ENCODE assay signal across 16 mouse cellular contexts in the genomic region with DNA sequence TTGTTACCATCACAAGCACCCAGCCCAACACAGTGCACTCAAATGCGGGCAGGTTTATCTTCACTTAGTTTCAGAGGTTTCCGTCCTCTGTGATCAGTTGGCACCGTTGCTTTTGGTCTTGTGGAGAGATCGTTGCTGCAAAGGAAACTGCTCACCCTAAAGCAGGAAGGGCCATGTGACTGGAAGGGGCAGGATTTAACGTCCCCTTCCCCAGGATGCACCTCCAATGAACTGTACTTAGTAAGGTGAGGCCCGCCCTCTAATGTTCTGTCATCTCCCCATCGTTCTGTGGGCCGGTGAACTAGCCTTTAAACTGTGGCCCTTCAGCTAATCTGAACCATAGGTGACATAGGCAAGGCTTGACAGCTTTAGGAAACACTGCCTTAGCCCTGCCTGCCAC.
A peak's percentile ranks its signal among the peaks of the same experiment; 100 is the strongest.
DNase-seq lines count a peak whose midpoint lies in the region; ATAC-seq lines count a peak whose summit lies in the region.
"Had no signal": no experiment of that assay in that cellular context is flagged by ENCODE, and none has a peak within 500 bp of the region (broad histone marks: within the 10 kb centered on the region; RNA-seq: fewer than 3 reads in every experiment).

No protein-coding gene starts in this region.

- ATAC-seq in heart, embryonic 14.5 days (ENCODE audit: insufficient number of reproducible peaks, insufficient read depth, low FRiP score, low read depth), result 0 out of 2 replicates have a peak, but pooled peaks have one; percentile 9
- peak; percentile 66 for ATAC-seq in activated CD4-positive, CD25-positive, alpha-beta regulatory T cell, adult 4 months
- ATAC-seq in monocyte, adult 5-6 weeks (replicated peaks; ENCODE audit: insufficient number of reproducible peaks, low FRiP score, low TSS enrichment, poor library complexity, severe bottlenecking), result 0 out of 2 replicates have a peak, but pooled peaks have one; percentile 36
- no peak for ATAC-seq in liver, embryonic 12.5 days
- ATAC-seq: forebrain, embryonic 16.5 days; midbrain, embryonic 15.5 days had no signal

- H3K27ac ChIP-seq in heart, embryonic 14.5 days (replicated peaks in 1 of 2; ENCODE audit: control insufficient read depth in 1 of 2, insufficient read depth in 1 of 2, low read depth in 2 of 2, low read length in 2 of 2), result no peak overlapping the region
- H3K27ac ChIP-seq in liver, embryonic 12.5 days, result no peak overlapping the region
- H3K27ac ChIP-seq: embryonic facial prominence, embryonic 15.5 days; limb, embryonic 12.5 days; midbrain, embryonic 15.5 days; neural tube, embryonic 12.5 days had no signal

- H3K4me3 ChIP-seq in heart, embryonic 14.5 days (ENCODE audit: control insufficient read depth in 1 of 2, insufficient read depth in 1 of 2, low read depth in 1 of 2, low read length in 2 of 2), result no peak overlapping the region
- H3K4me3 ChIP-seq in liver, embryonic 12.5 days, result no peak overlapping the region
- H3K4me3 ChIP-seq: embryonic facial prominence, embryonic 15.5 days; limb, embryonic 12.5 days; midbrain, embryonic 15.5 days; neural tube, embryonic 12.5 days had no signal

- no peaks in the 10 kb centered on the region for H3K27me3 ChIP-seq in heart, embryonic 14.5 days (ENCODE audit: control insufficient read depth, insufficient read depth, low read length)
- no peaks in the 10 kb centered on the region for H3K27me3 ChIP-seq in liver, embryonic 12.5 days (replicated peaks)
- H3K27me3 ChIP-seq: embryonic facial prominence, embryonic 15.5 days; limb, embryonic 12.5 days; midbrain, embryonic 15.5 days; neural tube, embryonic 12.5 days had no signal

- H3K4me1 ChIP-seq in heart, embryonic 14.5 days (ENCODE audit: control insufficient read depth in 2 of 2, insufficient read depth in 2 of 2, low read length in 2 of 2), result peaks cover 11 to 18% of the 10 kb centered on the region in 2 experiments
- H3K4me1 ChIP-seq in liver, embryonic 12.5 days, result no peaks in the 10 kb centered on the region
- H3K4me1 ChIP-seq: midbrain, embryonic 15.5 days; neural tube, embryonic 12.5 days had no signal

- no peaks in the 10 kb centered on the region for H3K36me3 ChIP-seq in heart, embryonic 14.5 days (ENCODE audit: control insufficient read depth, insufficient read depth, low read length)
- H3K36me3 ChIP-seq in liver, embryonic 12.5 days, result no peaks in the 10 kb centered on the region
- H3K36me3 ChIP-seq: embryonic facial prominence, embryonic 15.5 days; limb, embryonic 12.5 days; midbrain, embryonic 15.5 days; neural tube, embryonic 12.5 days had no signal

- no peak for DNase-seq in heart, postnatal 36 days
- DNase-seq in thymus, postnatal 25 days, result peak; percentile 49
- no peak for DNase-seq in kidney, adult 18-20 months
- DNase-seq in lung, postnatal 36 days, result no peak
- DNase-seq: cerebellum, adult 11 months; gastrocnemius, postnatal 25 days; heart, postnatal 10 days had no signal

- H3K9me3 ChIP-seq in heart, embryonic 14.5 days (ENCODE audit: control insufficient read depth, low read length), result no peaks in the 10 kb centered on the region
- no peaks in the 10 kb centered on the region for H3K9me3 ChIP-seq in liver, embryonic 12.5 days (replicated peaks)
- H3K9me3 ChIP-seq: embryonic facial prominence, embryonic 15.5 days; limb, embryonic 12.5 days; midbrain, embryonic 15.5 days; neural tube, embryonic 12.5 days had no signal

- intact Hi-C loops in heart, postnatal 36 days (cut with DNase I), result no loop called here

- 47% methylated on average over 8 of the region's 8 CpGs for whole genome bisulfite sequencing in heart, embryonic 14.5 days
- WGBS in liver, embryonic 12.5 days (ENCODE audit: insufficient replicate concordance), result 47% methylated on average over 8 of the region's 8 CpGs

- H3K4me2 ChIP-seq in heart, embryonic 14.5 days (ENCODE audit: low read length), result no peak overlapping the region
- H3K4me2 ChIP-seq in liver, embryonic 12.5 days, result no peak overlapping the region
- H3K4me2 ChIP-seq: embryonic facial prominence, embryonic 15.5 days; limb, embryonic 12.5 days; midbrain, embryonic 15.5 days; neural tube, embryonic 12.5 days had no signal

- H3K9ac ChIP-seq in heart, embryonic 14.5 days (ENCODE audit: low read length), result no peak overlapping the region
- H3K9ac ChIP-seq in liver, embryonic 12.5 days, result no peak overlapping the region
- H3K9ac ChIP-seq: embryonic facial prominence, embryonic 15.5 days; limb, embryonic 12.5 days; midbrain, embryonic 15.5 days; neural tube, embryonic 12.5 days had no signal
